Mouse (Mus musculus) kidney, postnatal 10 days (tissue): ENCODE measurements at regions not wholly inside any gene's neighbourhood (a gene's known extent, or its start where the extent isn't known, plus 50 kb on each side); places are given as distances from the start of the nearest gene placed in this dataset.

ENCODE experiments used
- DNase-seq: peaks from one replicate; pipeline ENCODE4 v3.0.0; 2021; ENCODE audit warnings: mixed read lengths

- DNase-seq, result no peak
Measured at GRCm38 (mm10) chr14:105490158-105490557, 231.8 kb downstream of the Ndfip2 start.

- peak; percentile 62 for DNase-seq
Measured at GRCm38 (mm10) chr14:105483352-105484083, 225.1 kb downstream of the Ndfip2 start.

- DNase-seq, result peak; percentile 47
Measured at GRCm38 (mm10) chr14:105482644-105483351, 224.4 kb downstream of the Ndfip2 start.

- DNase-seq, result no peak
Measured at GRCm38 (mm10) chr14:105480048-105480447, 221.7 kb downstream of the Ndfip2 start.

- peak; percentile 58 for DNase-seq
Measured at GRCm38 (mm10) chr14:105474991-105475553, 216.7 kb downstream of the Ndfip2 start.

- DNase-seq, result no peak
Measured at GRCm38 (mm10) chr14:105448919-105449458, 190.6 kb downstream of the Ndfip2 start.

GRCm38 (mm10) chr14:105447088-105447487, 188.7 kb downstream of the Ndfip2 start:
- DNase-seq, result no peak

GRCm38 (mm10) chr14:105435343-105435742, 177.0 kb downstream of the Ndfip2 start:
- no peak for DNase-seq

- DNase-seq, result no peak
Measured at GRCm38 (mm10) chr14:105433456-105433855, 175.1 kb downstream of the Ndfip2 start.

- no peak for DNase-seq
Measured at GRCm38 (mm10) chr14:105432670-105433069, 174.3 kb downstream of the Ndfip2 start.

- DNase-seq, result no peak
Measured at GRCm38 (mm10) chr14:105431584-105431983, 173.2 kb downstream of the Ndfip2 start.

GRCm38 (mm10) chr14:105429664-105430257, 171.4 kb downstream of the Ndfip2 start:
- DNase-seq, result no peak

GRCm38 (mm10) chr14:105427474-105427901, 169.1 kb downstream of the Ndfip2 start:
- DNase-seq, result peak; percentile 64

- DNase-seq, result peak; percentile 34
Measured at GRCm38 (mm10) chr14:105426597-105427334, 168.4 kb downstream of the Ndfip2 start.

GRCm38 (mm10) chr14:105417967-105418366, 159.6 kb downstream of the Ndfip2 start:
- no peak for DNase-seq

GRCm38 (mm10) chr14:105417458-105417960, 159.1 kb downstream of the Ndfip2 start:
- no peak for DNase-seq

- peak; percentile 35 for DNase-seq
Measured at GRCm38 (mm10) chr14:105416964-105417363, 158.6 kb downstream of the Ndfip2 start.

- DNase-seq, result no peak
Measured at GRCm38 (mm10) chr14:105404662-105405061, 146.3 kb downstream of the Ndfip2 start.

GRCm38 (mm10) chr14:105404241-105404640, 145.9 kb downstream of the Ndfip2 start:
- DNase-seq, result no peak

- DNase-seq, result no peak
Measured at GRCm38 (mm10) chr14:105403256-105403655, 144.9 kb downstream of the Ndfip2 start.

GRCm38 (mm10) chr14:105402556-105402955, 144.2 kb downstream of the Ndfip2 start:
- DNase-seq, result no peak

- DNase-seq, result peak; percentile 87
Measured at GRCm38 (mm10) chr14:105397467-105397866, 139.1 kb downstream of the Ndfip2 start.
